Mouse (Mus musculus) forebrain, postnatal 0 days (tissue): ENCODE results near the gene Slc37a1. TPM values are rescaled to one million over a fixed set of nuclear protein-coding genes. Genes with fewer than 3 reads are reported as not detected.

ENCODE experiments used
- ATAC-seq: fragments of 200-750 bp; cut with Nextera tagmentation; 2 replicates; pipeline ENCODE4 v1.8.0; 2017; ENCODE audit warnings: mild to moderate bottlenecking, moderate library complexity
- DNase-seq: peaks from one replicate; pipeline ENCODE4 v3.0.0-alpha.2; 2015
- H3K27ac ChIP-seq: fragments of 300-500 bp; sonication (generic); 2 replicates; pipeline ENCODE4 v1.5.1; 2014; ENCODE audit warnings: low read depth, mild to moderate bottlenecking, antibody characterized with exemption, low read length, moderate library complexity, mixed read lengths
- H3K27me3 ChIP-seq: fragments of 300-500 bp; sonication (generic); 2 replicates; pipeline ENCODE4 v1.6.1; 2014; ENCODE audit warnings: mild to moderate bottlenecking, low read length, mixed read lengths; ENCODE audit not compliant: insufficient read depth
- H3K36me3 ChIP-seq: fragments of 300-500 bp; sonication (generic); 2 replicates; pipeline ENCODE4 v1.6.1; 2014; ENCODE audit warnings: mild to moderate bottlenecking, moderate library complexity; ENCODE audit not compliant: insufficient read depth
- H3K4me1 ChIP-seq: fragments of 300-500 bp; sonication (generic); 2 replicates; pipeline ENCODE4 v1.6.1; 2014; ENCODE audit warnings: antibody characterized with exemption; ENCODE audit not compliant: insufficient read depth
- H3K4me2 ChIP-seq: fragments of 300-500 bp; sonication (generic); 2 replicates; pipeline ENCODE4 v1.6.1; 2014; ENCODE audit warnings: low read depth, mild to moderate bottlenecking, moderate library complexity
- H3K4me3 ChIP-seq: fragments of 300-500 bp; sonication (generic); 2 replicates; pipeline ENCODE4 v1.5.1; 2014; ENCODE audit warnings: low read depth, low read length, mixed read lengths
- H3K9ac ChIP-seq: fragments of 300-500 bp; sonication (generic); 2 replicates; pipeline ENCODE4 v1.6.1; 2014; ENCODE audit warnings: mild to moderate bottlenecking
- H3K9me3 ChIP-seq: fragments of 300-500 bp; sonication (generic); 2 replicates; pipeline ENCODE4 v1.6.1; 2016; ENCODE audit warnings: low read length
- CTCF ChIP-seq: sonication (generic); IDR thresholded peaks from 2 replicates; pipeline ENCODE4 v1.5.1; 2016; ENCODE audit warnings: antibody characterized with exemption, control low read depth, low read depth
- WGBS: fragments of 180-500 bp; shearing (Covaris S2); extraction: QIAGEN DNeasy Blood & Tissue Kit; methylation state at CpG from one replicate; pipeline ENCODE4 v1.1.7; 2014; 5-methylcytosine and 5-hydroxymethylcytosine counted together
- polyA plus RNA-seq: library from polyadenylated mRNA; unstranded; fragments of >200 nt; fragmentation: Nextera tagmentation; extraction: Ambion mirVana; gene quantifications from 2 replicates; pipeline ENCODE4 v1.2.1, GENCODE M21; 2015
- total RNA-seq: library from RNA; depleted of rRNA; stranded (reverse); fragments of >200 nt; gene quantifications from 2 replicates; pipeline ENCODE4 v1.2.3, GENCODE M21; 2014; rRNA removed

Gene Slc37a1
- total RNA-seq (10.0 and 15.3 TPM in 2 replicates), polyA plus RNA-seq (4.7 and 6.7 TPM in 2 replicates)

- WGBS = 85% methylated on average over 1 of the region's 1 CpGs
- ATAC-seq (no peak), DNase-seq (no peak)
- Histone ChIP-seq H3K9me3 (no peaks in the 10 kb centered on the region), H3K9ac (no peak within 1 kb of the TSS), H3K27ac (no peak within 1 kb of the TSS), H3K4me1 (peaks cover 3% of the 10 kb centered on the region; the same call in 1 of the 2 replicates), H3K4me2 (no peak within 1 kb of the TSS), H3K36me3 (no peaks in the 10 kb centered on the region), H3K27me3 (no peaks in the 10 kb centered on the region), H3K4me3 (no peak within 1 kb of the TSS)
- no peak for TF ChIP-seq CTCF
These were observed at the start of gene Slc37a1 for GRCm38 (mm10) chr17:31286492-31286891. Gene Slc37a1 (plus strand): TSS chr17:31286792.

- TF ChIP-seq CTCF = no peak
- Histone ChIP-seq H3K4me2 (no peak overlapping the region), H3K27me3 (no peaks in the 10 kb centered on the region), H3K4me1 (no peaks in the 10 kb centered on the region), H3K27ac (no peak overlapping the region), H3K4me3 (no peak overlapping the region), H3K9me3 (no peaks in the 10 kb centered on the region), H3K9ac (no peak overlapping the region), H3K36me3 (no peaks in the 10 kb centered on the region)
- DNase-seq (no peak), ATAC-seq (no peak)
- WGBS = 81% methylated on average over 7 of the region's 7 CpGs
These were observed 48.2 kb upstream of the Slc37a1 start for GRCm38 (mm10) chr17:31238234-31239020.

- H3K4me3 ChIP-seq = no peak overlapping the region
- no peaks in the 10 kb centered on the region for H3K27me3 ChIP-seq
- no peak overlapping the region for H3K27ac ChIP-seq
- H3K4me2 ChIP-seq = no peak overlapping the region
- no peaks in the 10 kb centered on the region for H3K4me1 ChIP-seq
- H3K9me3 ChIP-seq = no peaks in the 10 kb centered on the region
- TF ChIP-seq CTCF = no peak
- 80% methylated on average over 8 of the region's 8 CpGs for WGBS
- no peak overlapping the region for H3K9ac ChIP-seq
- no peaks in the 10 kb centered on the region for H3K36me3 ChIP-seq
- ATAC-seq (no peak), DNase-seq (no peak)
These were observed 45.4 kb upstream of the Slc37a1 start for GRCm38 (mm10) chr17:31241156-31241555.

DNA sequence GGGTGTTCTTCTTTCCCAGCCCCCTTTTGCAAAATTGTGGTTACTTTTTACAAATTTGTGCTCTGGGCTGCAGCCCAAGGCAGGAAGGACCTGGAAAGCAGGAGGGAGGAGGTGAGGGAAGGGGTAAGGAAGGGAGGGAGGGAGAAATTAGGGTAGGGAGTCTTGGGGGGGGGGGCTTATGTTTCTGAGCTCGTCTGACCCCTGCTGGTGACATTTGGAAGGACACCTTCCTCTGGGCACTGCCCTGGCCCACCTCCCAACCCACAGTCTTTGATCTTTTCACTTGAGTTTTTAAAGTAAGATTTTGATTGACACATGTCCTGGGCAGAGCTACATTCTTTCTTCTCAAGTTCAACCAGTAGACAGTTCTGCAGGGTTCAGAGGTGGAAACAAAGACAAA is 43.8 kb upstream of the Slc37a1 start:
- no peak overlapping the region for H3K4me3 ChIP-seq
- H3K4me1 ChIP-seq = no peaks in the 10 kb centered on the region
- no peak overlapping the region for H3K27ac ChIP-seq
- H3K36me3 ChIP-seq = no peaks in the 10 kb centered on the region
- H3K27me3 ChIP-seq = no peaks in the 10 kb centered on the region
- H3K9ac ChIP-seq = no peak overlapping the region
- no peak for ATAC-seq
- DNase-seq = no peak
- TF ChIP-seq CTCF = peak; percentile 36; the same call in 1 of the 2 replicates
- H3K4me2 ChIP-seq = no peak overlapping the region
- no peaks in the 10 kb centered on the region for H3K9me3 ChIP-seq
- WGBS = 0% methylated on average over 1 of the region's 1 CpGs

- no peak overlapping the region for H3K9ac ChIP-seq
- no peaks in the 10 kb centered on the region for H3K36me3 ChIP-seq
- TF ChIP-seq CTCF = no peak
- 84% methylated on average over 5 of the region's 5 CpGs for WGBS
- H3K27me3 ChIP-seq = no peaks in the 10 kb centered on the region
- no peak for DNase-seq
- no peak overlapping the region for H3K27ac ChIP-seq
- H3K4me1 ChIP-seq = no peaks in the 10 kb centered on the region
- no peaks in the 10 kb centered on the region for H3K9me3 ChIP-seq
- H3K4me2 ChIP-seq = no peak overlapping the region
- no peak for ATAC-seq
- H3K4me3 ChIP-seq = no peak overlapping the region
These were observed 41.3 kb upstream of the Slc37a1 start for GRCm38 (mm10) chr17:31245321-31245720.

- Histone ChIP-seq H3K4me2 (no peak overlapping the region), H3K36me3 (no peaks in the 10 kb centered on the region), H3K9me3 (no peaks in the 10 kb centered on the region), H3K27ac (no peak overlapping the region), H3K4me1 (no peaks in the 10 kb centered on the region), H3K4me3 (no peak overlapping the region), H3K9ac (no peak overlapping the region), H3K27me3 (no peaks in the 10 kb centered on the region)
- ATAC-seq (no peak), DNase-seq (no peak)
- WGBS = 47% methylated on average over 5 of the region's 5 CpGs
- no peak for TF ChIP-seq CTCF
These were observed 39.4 kb upstream of the Slc37a1 start for GRCm38 (mm10) chr17:31247144-31247543.

- Histone ChIP-seq H3K9me3 (no peaks in the 10 kb centered on the region), H3K4me3 (no peak overlapping the region), H3K27me3 (no peaks in the 10 kb centered on the region), H3K4me2 (no peak overlapping the region), H3K4me1 (0 out of 2 replicates have a peak, but pooled peaks cover 5% of the 10 kb centered on the region), H3K9ac (no peak overlapping the region), H3K36me3 (no peaks in the 10 kb centered on the region), H3K27ac (no peak overlapping the region)
- ATAC-seq = no peak
- no peak for DNase-seq
- no peak for TF ChIP-seq CTCF
- whole genome bisulfite sequencing = 63% methylated on average over 5 of the region's 5 CpGs
These were observed 32.6 kb upstream of the Slc37a1 start for GRCm38 (mm10) chr17:31253951-31254350.
